ENCODE assay signal across 9 mouse cellular contexts in the genomic region with DNA sequence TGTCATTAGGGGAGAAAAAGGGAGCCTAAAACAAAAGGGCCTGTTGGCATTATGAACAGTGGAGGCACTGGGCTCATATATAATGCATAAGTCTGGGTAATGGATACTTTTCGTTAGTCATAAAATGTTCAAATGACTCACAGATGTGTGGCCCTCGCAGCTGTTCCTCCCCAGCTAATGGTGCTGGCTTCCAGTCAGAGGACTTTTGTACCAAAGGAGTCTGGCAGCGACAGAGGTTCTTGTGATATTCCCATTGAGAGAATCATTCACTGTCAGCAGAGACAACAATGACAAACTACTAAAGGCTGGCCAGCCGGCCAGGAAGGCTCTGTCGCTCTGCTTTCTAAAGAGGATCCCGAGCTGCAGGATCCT. TPM values are rescaled to one million over a fixed set of nuclear protein-coding genes. Genes with fewer than 3 reads are reported as not detected.
A peak's percentile ranks its signal among the peaks of the same experiment; 100 is the strongest.
DNase-seq lines count a peak whose midpoint lies in the region; ATAC-seq and TF ChIP-seq lines count a peak whose summit lies in the region.
"Had no signal": no experiment of that assay in that cellular context is flagged by ENCODE, and none has a peak within 500 bp of the region (broad histone marks: within the 10 kb centered on the region; RNA-seq: fewer than 3 reads in every experiment).

No protein-coding gene starts in this region.

- no peaks in the 10 kb centered on the region for H3K36me3 ChIP-seq in limb, embryonic 11.5 days (ENCODE audit: control insufficient read depth, insufficient read depth, low read length)
- H3K36me3 ChIP-seq: liver, embryonic 13.5 days had no signal

- ATAC-seq in frontal cortex, adult (ENCODE audit: low TSS enrichment): peak; percentile 23; the same call in 1 of the 2 replicates
- ATAC-seq in limb, embryonic 11.5 days (ENCODE audit: insufficient number of reproducible peaks, low FRiP score, low TSS enrichment, low read depth): peak; percentile 60; the same call in 1 of the 2 replicates
- no peak for ATAC-seq in monocyte, adult 5-6 weeks (replicated peaks; ENCODE audit: insufficient number of reproducible peaks, low FRiP score, low TSS enrichment, poor library complexity, severe bottlenecking)

- no peaks in the 10 kb centered on the region for H3K27me3 ChIP-seq in limb, embryonic 11.5 days (ENCODE audit: control insufficient read depth, insufficient read depth, low read length)
- H3K27me3 ChIP-seq in cerebellum, adult 2 months (ENCODE audit: control insufficient read depth, insufficient read depth, low read length): no peaks in the 10 kb centered on the region
- H3K27me3 ChIP-seq: liver, embryonic 13.5 days had no signal

- no peak overlapping the region for H3K9ac ChIP-seq in limb, embryonic 11.5 days (ENCODE audit: low read length)
- H3K9ac ChIP-seq: liver, embryonic 13.5 days had no signal

- H3K9me3 ChIP-seq in limb, embryonic 11.5 days (ENCODE audit: control insufficient read depth, low read length): no peaks in the 10 kb centered on the region
- H3K9me3 ChIP-seq: liver, embryonic 13.5 days had no signal

- intact Hi-C loops in gastrocnemius, postnatal 14 days (cut with DNase I; ENCODE audit: low total_unique reads): no loop called here

- peak overlapping the region; percentile 58; the same call in 1 of the 2 replicates for H3K27ac ChIP-seq in limb, embryonic 11.5 days (replicated peaks; ENCODE audit: low read depth, low read length)
- no peak overlapping the region for H3K27ac ChIP-seq in cerebellum, adult 2 months (ENCODE audit: insufficient read depth, low read length)
- H3K27ac ChIP-seq: liver, embryonic 13.5 days had no signal

- H3K4me2 ChIP-seq in limb, embryonic 11.5 days (ENCODE audit: low read depth, severe bottlenecking): no peak overlapping the region
- H3K4me2 ChIP-seq: liver, embryonic 13.5 days had no signal

- peaks cover 8% of the 10 kb centered on the region for H3K4me1 ChIP-seq in limb, embryonic 11.5 days (ENCODE audit: control insufficient read depth, insufficient read depth, low read length)
- H3K4me1 ChIP-seq in cerebellum, adult 2 months (ENCODE audit: control insufficient read depth, insufficient read depth, low read length): no peaks in the 10 kb centered on the region
- H3K4me1 ChIP-seq: liver, embryonic 13.5 days had no signal

- no peak for TF ChIP-seq POLR2A in cerebellum, adult 2 months (IDR thresholded peaks at IDR 0.05; ENCODE audit: borderline replicate concordance, insufficient read depth, low read length)

- no peak for DNase-seq in frontal cortex, adult 2 months (ENCODE audit: extremely low spot score in 1 of 2, low spot score in 1 of 2)
- DNase-seq in adrenal gland, adult 8-10 months: peak; percentile 65
- DNase-seq in gastrocnemius, postnatal 14 days: peak; percentile 53
- peak; percentile 65 for DNase-seq in limb, embryonic 11.5 days (ENCODE audit: low spot score)
- no peak for DNase-seq in cerebellum, adult 2 months
- DNase-seq in layer of hippocampus, postnatal 36 days: no peak
- DNase-seq: liver, embryonic 13.5 days had no signal

- H3K4me3 ChIP-seq in limb, embryonic 11.5 days (ENCODE audit: low read depth, low read length): no peak overlapping the region
- no peak overlapping the region for H3K4me3 ChIP-seq in cerebellum, adult 2 months (replicated peaks; ENCODE audit: insufficient read depth, low read depth, low read length)
- H3K4me3 ChIP-seq: liver, embryonic 13.5 days had no signal

- TF ChIP-seq CTCF in cerebellum, adult 2 months (IDR thresholded peaks at IDR 0.05; ENCODE audit: borderline replicate concordance, insufficient read depth, low read depth, low read length): no peak

- 24% methylated on average over 6 of the region's 6 CpGs for WGBS in limb, embryonic 11.5 days
- WGBS in cerebellum, adult 2 months: 61% methylated on average over 6 of the region's 6 CpGs

RNA-seq across cellular contexts. Expression of gene Ndufv3, which starts 21.5 kb away (rescaled TPM):
- polyA plus RNA-seq in frontal cortex, adult 2 months (2012; rRNA removed): 313 and 363 TPM in 2 replicates
- 100 to 1,000 TPM; 254 to 452 (median 371) TPM for total RNA-seq in adrenal gland, adult 8-10 months (2022)
- total RNA-seq in gastrocnemius, postnatal 14 days (2021): 100 to 1,000 TPM; 423 to 456 TPM
- 201 and 210 TPM in 2 replicates for polyA plus RNA-seq in limb, embryonic 11.5 days (2014; fragmentation: Nextera tagmentation; extraction: Ambion mirVana)
- polyA plus RNA-seq in cerebellum, adult 2 months (2012; rRNA removed): 421 and 446 TPM in 2 replicates
- 166 to 246 TPM (median 210 TPM) in 3 replicates for total RNA-seq in monocyte, adult 5-6 weeks (2017)
- total RNA-seq in layer of hippocampus, postnatal 36 days (2021): 100 to 1,000 TPM; 267 to 275 TPM

RNA-seq across cellular contexts. Expression of gene Wdr4, which starts 21.7 kb away (rescaled TPM):
- polyA plus RNA-seq in frontal cortex, adult 2 months (2012; rRNA removed): 24.8 and 30.3 TPM in 2 replicates
- 10 to 100 TPM; 21.5 to 30.9 (median 26.1) TPM for total RNA-seq in adrenal gland, adult 8-10 months (2022)
- total RNA-seq in gastrocnemius, postnatal 14 days (2021): 1 to 10 TPM; 6.7 to 7.9 TPM
- 42.4 and 43.6 TPM in 2 replicates for polyA plus RNA-seq in limb, embryonic 11.5 days (2014; fragmentation: Nextera tagmentation; extraction: Ambion mirVana)
- polyA plus RNA-seq in cerebellum, adult 2 months (2012; rRNA removed): 25.1 and 25.4 TPM in 2 replicates
- 4.3 to 6.1 TPM (median 5.3 TPM) in 3 replicates for total RNA-seq in monocyte, adult 5-6 weeks (2017)
- total RNA-seq in layer of hippocampus, postnatal 36 days (2021): 10 to 100 TPM; 19.5 to 22.6 TPM

RNA-seq across cellular contexts. Expression of gene Pknox1, which starts 23.1 kb away (rescaled TPM):
- 27.2 and 31.0 TPM in 2 replicates for polyA plus RNA-seq in frontal cortex, adult 2 months (2012; rRNA removed)
- total RNA-seq in adrenal gland, adult 8-10 months (2022): 10 to 100 TPM; 20.6 to 28.1 (median 24.2) TPM
- total RNA-seq in gastrocnemius, postnatal 14 days (2021): 10 to 100 TPM in 1 of 2 experiments, 1 to 10 TPM in 1; 7.9 to 10.7 TPM
- 37.9 and 39.7 TPM in 2 replicates for polyA plus RNA-seq in limb, embryonic 11.5 days (2014; fragmentation: Nextera tagmentation; extraction: Ambion mirVana)
- 23.2 TPM in 2 replicates for polyA plus RNA-seq in cerebellum, adult 2 months (2012; rRNA removed)
- total RNA-seq in monocyte, adult 5-6 weeks (2017): 26.9 to 32.1 TPM (median 29.4 TPM) in 3 replicates
- 10 to 100 TPM; 14.6 to 17.2 TPM for total RNA-seq in layer of hippocampus, postnatal 36 days (2021)

Comparison
In these comparisons a context has a peak if more than half of its experiments do, and no peak if none do; other contexts are left out.
1. DNase-seq: peak in adrenal gland, adult 8-10 months (single experiment), gastrocnemius, postnatal 14 days (single experiment) and limb, embryonic 11.5 days (single experiment); none in frontal cortex, adult 2 months (0 of 2), cerebellum, adult 2 months (0 of 2) and layer of hippocampus, postnatal 36 days (0 of 2).